Mouse (Mus musculus) left cerebral cortex, postnatal 14 days (tissue): Measurements from ENCODE around the gene Cyfip1. TPM values are rescaled to one million over a fixed set of nuclear protein-coding genes. Genes with fewer than 3 reads are reported as not detected.

ENCODE experiments used
- DNase-seq, 2 experiments: peaks; one replicate each; pipeline ENCODE4 v3.0.0; 2021 to 2022; ENCODE audit warnings: low spot score in 2 of 2, mixed read lengths in 1 of 2
- intact Hi-C: fragments of 180-260 bp; cut with DNase I; formaldehyde crosslinking; loops from one replicate; pipeline ENCODE4 v1.15.1; 2025
- long read RNA-seq, 2 experiments: library from polyadenylated mRNA; stranded (forward); transcript quantifications; one replicate each; pipeline ENCODE4 v2.0.0; 2021
- total RNA-seq, 2 experiments: library from RNA; stranded (reverse); gene quantifications; 2 replicates each; pipeline ENCODE4 v1.2.3; 2021

The Cyfip1 gene
- 10 to 100 TPM; 71.3 to 75.2 TPM for total RNA-seq
- long read RNA-seq, experiment 1, full-length matches to known transcripts, result 57 of 73 reads
- long read RNA-seq, experiment 1, partial matches to known transcripts, result 8 of 73 reads
- long read RNA-seq, experiment 1, other reads (novel, unspliced or antisense), result 8 of 73 reads
- long read RNA-seq, experiment 2, full-length matches to known transcripts, result 47 of 70 reads
- long read RNA-seq, experiment 2, partial matches to known transcripts, result 17 of 70 reads
- long read RNA-seq, experiment 2, other reads (novel, unspliced or antisense), result 6 of 70 reads

- no peak for DNase-seq
- intact Hi-C loops, result loop anchor here (5.0 kb wide), 2 partner anchors 41 to 56 kb away; no protein-coding TSS in a partner anchor
These were observed at the start of gene Cyfip1 for GRCm38 (mm10) chr7:55841445-55841844. Gene Cyfip1, plus strand, starts transcription at chr7:55841745.

DNA sequence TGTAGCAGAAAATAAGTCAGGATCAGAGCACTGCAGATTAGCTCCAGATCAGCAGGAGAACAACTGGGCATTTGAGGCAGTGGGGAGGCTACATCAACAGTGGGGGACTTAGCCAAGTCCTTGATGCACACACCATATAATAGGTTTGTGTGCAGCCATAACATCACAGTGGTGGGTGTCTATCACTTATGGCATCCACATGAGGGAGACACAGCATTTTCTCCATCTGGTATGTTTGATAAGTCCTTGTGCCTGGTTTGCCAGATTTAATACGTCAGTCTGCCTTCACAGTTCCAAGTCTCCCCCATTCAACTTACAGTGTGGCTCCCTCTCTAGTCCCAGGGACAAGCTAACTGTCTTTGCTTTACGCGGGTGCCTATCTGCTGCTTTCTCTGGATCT is 49.3 kb upstream of the Cyfip1 start:
- intact Hi-C loops, result no loop called here
- DNase-seq, result peak; percentile 16 to 65

- no peak for DNase-seq
- intact Hi-C loops, result no loop called here
These were observed 48.2 kb upstream of the Cyfip1 start for GRCm38 (mm10) chr7:55793236-55793951.

DNA sequence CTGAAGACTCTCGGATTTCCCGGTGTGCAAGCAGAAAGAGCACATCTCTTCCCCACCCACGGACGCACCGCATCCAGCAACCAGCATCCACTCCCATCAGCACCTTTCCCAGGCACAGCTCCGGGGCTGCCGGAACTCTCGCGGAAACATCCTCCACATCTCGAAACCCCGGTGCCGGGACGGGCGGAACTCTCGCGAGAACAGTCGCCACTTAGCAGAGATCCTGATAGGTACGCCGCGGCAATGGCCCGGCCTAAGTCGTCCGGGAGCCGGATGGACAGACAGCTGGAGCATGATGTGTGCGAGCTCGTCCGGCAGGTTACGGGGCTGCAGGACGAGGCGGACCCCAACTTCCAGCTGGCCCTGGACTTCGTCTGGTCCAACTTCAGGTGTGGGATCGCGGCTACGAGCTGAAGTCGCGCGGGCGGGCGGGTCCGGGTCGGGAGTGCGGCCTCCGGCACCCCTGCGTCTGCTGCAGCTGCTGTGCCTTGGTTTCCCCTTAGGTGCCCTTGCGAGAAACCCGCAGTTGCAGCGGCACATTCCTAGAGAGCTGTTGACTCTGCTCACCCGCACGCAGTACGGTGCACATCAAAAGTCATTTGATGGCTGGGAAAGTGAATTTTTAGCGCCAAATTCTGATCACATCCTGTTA is 47.5 kb upstream of the Cyfip1 start, which contains the start of gene Tubgcp5:
Tubgcp5 (plus strand) TSS at position 203 of the 652 bp plus-strand sequence.
- intact Hi-C loops, result no loop called here
- DNase-seq, result peak; percentile 99

DNA sequence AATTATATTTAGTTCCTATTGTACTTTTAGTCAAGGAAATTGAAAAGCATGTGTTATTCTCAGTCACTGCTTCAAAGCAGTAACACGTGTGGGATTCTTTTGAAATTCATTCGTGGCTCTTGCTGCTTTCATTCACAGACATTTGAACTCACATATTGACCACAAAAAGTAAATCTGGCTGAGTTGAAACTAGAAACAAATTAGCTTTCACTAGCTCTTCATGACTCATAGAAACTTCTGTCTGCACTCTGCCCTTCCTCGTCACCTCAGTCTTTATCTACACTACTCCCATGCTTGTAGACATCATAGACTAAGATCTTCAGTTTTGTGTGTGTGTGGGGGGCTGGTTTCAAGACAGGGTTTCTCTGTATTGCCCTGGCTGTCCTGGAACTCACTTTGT is 41.6 kb upstream of the Cyfip1 start:
- DNase-seq, result no peak
- intact Hi-C loops, result loop anchor here (10.0 kb wide), 2 partner anchors 105 to 395 kb away; no protein-coding TSS in a partner anchor

DNA sequence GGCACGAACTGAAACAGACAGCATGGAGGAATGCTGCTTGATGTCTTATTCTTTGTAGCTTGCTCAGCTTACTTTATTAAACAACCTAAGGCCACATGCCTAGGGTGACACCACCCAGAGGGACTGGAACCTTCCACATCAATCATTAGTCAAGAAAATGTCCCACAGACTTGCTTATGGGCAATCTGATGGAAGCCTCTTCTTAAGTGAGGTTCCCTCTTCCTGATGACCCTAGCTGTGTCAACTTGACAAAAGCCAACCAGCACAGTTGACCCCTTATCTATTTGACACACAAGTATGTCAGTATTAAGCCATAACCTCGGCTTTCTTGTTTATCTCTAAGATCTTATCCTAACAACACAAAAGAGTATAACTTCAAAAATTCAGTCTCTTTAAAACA is 31.6 kb upstream of the Cyfip1 start:
- intact Hi-C loops, result loop anchor here (10.0 kb wide), 2 partner anchors 95 to 385 kb away; no protein-coding TSS in a partner anchor
- no peak for DNase-seq

DNA sequence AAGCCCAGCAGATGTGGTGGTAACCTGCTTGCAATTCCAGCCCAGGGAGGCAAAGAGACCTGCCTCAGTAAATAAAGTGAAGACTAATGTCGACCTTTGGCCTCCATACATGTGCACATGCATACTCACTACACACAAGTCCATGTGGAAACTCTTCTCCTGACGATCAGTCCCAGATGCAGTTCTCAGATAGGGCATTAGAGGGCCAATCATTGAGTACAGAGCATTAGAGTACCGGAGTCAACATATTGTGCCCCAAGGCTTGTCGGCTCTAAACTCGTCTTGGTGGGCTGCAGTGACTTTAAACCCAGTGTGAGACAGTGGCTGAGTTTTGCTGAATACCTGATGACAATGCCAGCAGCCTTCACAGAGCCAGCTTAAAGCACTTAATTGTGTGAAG is 17.1 kb upstream of the Cyfip1 start:
- intact Hi-C loops, result no loop called here
- no peak for DNase-seq

- intact Hi-C loops, result no loop called here
- DNase-seq, result no peak
These were observed 14.0 kb upstream of the Cyfip1 start for GRCm38 (mm10) chr7:55827551-55827950.

- intact Hi-C loops, result no loop called here
- DNase-seq, result no peak
These were observed 4.7 kb upstream of the Cyfip1 start for GRCm38 (mm10) chr7:55836877-55837276.

GRCm38 (mm10) chr7:55841977-55842503 is 495 bp downstream of the Cyfip1 start:
- intact Hi-C loops, result loop anchor here (5.0 kb wide), 2 partner anchors 40 to 55 kb away; no protein-coding TSS in a partner anchor
- peak; percentile 73 to 84 for DNase-seq

DNA sequence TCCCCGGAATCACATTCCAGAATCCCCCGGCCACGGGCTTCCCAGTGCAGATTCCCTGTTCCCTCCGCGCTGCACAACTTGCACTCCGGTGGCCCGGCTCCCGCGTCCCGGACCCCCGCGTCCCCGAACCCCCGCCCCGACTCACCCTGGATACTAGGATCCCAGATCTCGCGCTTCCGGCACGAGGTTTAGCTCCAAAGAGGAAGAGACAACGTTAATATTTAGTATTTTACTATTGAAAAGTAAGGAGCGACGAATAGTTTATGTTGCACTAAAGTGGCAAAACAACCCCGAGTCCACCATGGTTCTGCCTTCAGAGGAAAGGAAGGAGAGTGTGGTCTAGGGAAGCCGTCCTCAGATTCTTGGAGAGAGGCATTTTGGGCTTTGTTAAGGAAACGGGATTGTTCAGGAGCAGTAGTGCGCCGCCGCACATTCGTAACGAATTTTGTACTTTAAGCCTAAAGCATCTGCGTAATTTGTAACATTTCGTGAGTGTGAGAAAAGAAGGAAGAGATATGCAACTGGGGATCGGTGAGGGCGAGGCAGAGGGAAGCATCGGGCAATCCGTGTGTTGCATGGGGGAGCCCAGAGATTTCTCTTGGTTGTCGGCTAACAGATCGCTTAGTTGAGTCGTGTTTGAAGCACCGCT is 1.1 kb downstream of the Cyfip1 start:
- DNase-seq, result peak; percentile 36 to 38
- intact Hi-C loops, result loop anchor here (5.0 kb wide), 2 partner anchors 40 to 55 kb away; no protein-coding TSS in a partner anchor

DNA sequence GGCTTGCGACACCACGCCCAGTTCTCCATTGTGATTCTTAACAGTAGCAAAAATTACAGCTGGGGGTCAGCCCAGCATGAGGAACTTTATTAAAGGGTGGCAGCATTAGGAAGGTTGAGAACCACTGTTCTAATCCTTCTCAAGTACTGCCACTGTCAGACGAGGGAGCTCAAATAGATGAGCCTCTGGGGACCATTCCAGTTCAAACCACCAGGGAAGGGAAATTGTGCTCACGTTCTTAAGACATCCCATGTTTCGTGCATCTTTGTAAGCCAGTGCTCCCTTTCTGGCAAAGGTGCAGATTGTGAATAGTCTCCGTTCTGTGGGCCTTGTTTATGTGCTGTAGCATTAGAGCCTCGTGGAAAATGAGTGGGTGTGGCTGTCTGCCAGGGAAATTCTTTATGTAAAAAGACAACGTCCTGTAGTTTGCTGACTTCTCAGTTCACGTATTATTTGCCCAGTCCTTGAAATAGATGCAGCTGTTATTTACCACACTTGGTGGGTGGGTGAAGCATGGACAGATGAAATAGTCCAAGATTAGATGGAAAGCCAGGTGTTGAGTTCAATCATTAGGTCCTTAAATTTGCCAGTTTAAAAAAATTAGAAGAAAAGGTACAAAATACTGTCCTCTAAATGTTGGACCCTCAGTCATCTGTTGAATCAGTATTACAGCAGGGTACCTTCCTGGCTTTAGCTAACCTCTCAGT is 5.2 kb downstream of the Cyfip1 start:
- intact Hi-C loops, result no loop called here
- DNase-seq, result peak in 1 of 2 experiments; percentile 45

DNA sequence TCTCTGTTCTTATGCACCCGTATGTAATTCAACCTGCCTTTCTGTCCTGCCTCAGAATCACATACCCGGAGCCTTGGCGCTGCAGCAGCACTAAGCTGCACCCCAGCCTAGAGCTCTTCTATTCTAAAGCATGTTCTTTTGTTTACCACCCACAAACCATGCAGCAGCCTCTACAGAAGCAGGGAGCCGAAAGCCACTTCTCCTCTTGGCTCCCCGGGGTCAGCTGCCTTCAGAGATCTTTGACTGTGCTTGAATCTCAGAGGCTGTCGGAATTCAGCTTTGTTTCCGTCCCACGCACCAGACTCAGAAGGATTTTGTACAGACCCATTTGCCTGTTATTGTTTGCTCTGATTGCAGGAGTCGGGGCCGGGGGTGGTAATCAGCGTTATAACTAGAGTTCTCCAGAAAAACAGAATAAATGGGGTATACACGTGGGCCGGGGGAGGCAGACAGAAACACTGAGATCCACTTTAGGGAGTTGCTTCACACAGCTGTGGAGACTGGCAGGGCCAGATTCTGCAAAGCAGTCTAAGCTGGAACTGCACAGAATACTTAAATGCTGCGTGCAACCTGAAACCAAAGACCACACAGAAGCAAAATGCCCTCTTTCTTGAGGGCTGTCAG is 8.5 kb downstream of the Cyfip1 start:
- intact Hi-C loops, result no loop called here
- peak; percentile 67 to 85 for DNase-seq

DNA sequence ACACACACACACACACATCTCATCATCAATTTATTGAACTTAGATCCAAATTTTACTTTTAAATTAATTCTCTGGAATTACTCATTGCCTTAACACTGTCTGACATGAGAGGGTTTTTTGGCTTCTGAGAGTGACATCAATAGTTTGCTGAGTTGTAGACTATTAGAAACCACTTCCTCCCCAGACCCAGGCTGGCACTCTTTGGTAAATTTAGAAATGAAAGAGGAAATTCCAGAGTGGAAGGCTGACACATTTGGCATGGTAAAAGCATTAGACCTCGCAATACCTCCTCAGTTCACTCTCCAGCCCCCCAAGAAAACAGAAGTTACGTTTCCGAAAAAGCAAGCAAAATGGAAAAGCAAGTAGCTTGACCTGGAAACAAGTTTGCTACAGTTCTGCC is 11.2 kb downstream of the Cyfip1 start:
- intact Hi-C loops, result no loop called here
- no peak for DNase-seq

DNA sequence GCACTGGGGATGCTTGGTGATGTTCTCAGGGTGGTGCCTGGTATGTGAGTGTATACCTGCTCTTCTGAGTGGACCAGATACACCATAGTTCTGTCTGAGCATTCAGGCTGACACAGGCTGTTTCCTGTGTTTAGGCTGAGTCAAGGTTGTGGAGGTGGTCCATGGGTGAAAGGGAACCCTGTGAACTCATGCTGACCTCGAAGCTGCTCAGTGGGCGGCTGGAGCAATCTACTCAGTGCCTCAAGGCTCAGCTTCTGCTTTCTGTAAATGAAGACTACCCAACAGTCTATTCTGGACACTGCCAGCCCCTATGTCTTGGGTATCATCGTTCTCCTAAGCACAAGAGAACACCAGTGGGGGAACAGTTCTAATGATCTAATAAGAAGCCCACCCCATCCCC is 14.1 kb downstream of the Cyfip1 start:
- intact Hi-C loops, result no loop called here
- DNase-seq, result no peak

DNA sequence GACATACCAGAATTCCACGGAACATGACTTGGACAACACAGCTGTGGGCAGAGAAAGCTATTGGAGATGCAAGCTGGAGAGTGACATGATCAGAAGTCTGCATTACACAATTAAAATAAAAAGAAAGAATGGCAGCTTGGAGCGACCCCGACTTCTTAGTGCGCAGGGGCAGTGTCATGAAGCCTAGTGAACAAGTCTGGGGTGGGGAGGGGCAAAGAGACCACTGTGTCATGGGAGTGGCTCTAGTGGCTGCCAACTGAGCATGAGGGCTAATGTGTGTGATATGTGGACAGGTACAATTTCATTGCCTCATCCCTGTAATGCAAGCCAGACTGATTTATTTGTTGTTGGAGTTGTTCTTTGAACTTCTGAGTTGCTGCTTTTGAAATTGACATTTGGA is 15.2 kb downstream of the Cyfip1 start:
- DNase-seq, result no peak
- intact Hi-C loops, result no loop called here

DNA sequence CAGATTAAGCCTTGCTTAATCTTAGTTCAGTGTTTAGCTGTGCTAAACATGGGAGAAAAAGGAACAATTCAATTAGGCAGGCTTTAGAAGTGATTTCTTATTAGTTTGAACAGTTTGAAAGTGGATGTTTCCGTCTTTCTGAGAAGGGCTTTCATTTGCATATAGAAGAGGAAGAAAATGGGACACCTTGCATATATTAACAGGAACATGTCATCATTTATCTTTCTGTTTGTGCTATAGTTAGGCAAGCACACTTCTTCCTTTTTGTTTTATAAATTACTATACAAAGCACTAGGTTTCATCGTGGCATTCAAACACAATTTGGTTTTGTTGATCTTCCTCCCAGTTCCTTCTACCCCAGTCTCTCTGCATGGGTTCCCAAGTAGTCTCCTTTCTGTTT is 16.2 kb downstream of the Cyfip1 start:
- intact Hi-C loops, result no loop called here

GRCm38 (mm10) chr7:55858836-55859517 is 17.4 kb downstream of the Cyfip1 start:
- intact Hi-C loops, result no loop called here
- no peak for DNase-seq

More for the DNA sequence above, 16.2 kb downstream of the Cyfip1 start:
- DNase-seq, result no peak
